Comparison of ENCODE assay signal across 15 mouse cellular contexts in the genomic region with DNA sequence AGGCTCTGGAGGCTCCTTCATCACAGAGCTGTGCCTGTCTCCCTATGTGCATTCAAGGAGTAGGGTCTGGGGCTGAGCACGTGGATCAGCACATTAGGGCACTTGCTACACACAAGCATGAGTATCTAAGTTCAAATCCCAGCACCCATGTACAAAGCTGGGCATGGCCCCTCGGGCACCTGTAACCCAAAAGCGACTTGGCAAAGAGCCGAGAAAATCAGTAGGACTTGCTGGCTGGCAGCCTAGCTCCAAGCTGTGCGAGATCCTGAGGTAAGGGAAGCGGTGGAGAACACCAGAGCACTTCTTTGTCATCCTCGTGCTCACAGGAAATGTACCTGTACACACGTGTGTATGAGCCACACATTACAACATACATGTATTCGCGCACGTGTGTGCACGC. TPM values are rescaled to one million over a fixed set of nuclear protein-coding genes. Genes with fewer than 3 reads are reported as not detected.
DNase-seq lines count a peak whose midpoint lies in the region; ATAC-seq lines count a peak whose summit lies in the region.
"Had no signal": no experiment of that assay in that cellular context is flagged by ENCODE, and none has a peak within 500 bp of the region (broad histone marks: within the 10 kb centered on the region; RNA-seq: fewer than 3 reads in every experiment).

No protein-coding gene starts in this region.

- H3K4me3 ChIP-seq in heart, embryonic 13.5 days = no peak overlapping the region
- H3K4me3 ChIP-seq in forebrain, embryonic 14.5 days (ENCODE audit: low read depth, low read length) = no peak overlapping the region
- H3K4me3 ChIP-seq in midbrain, embryonic 11.5 days (ENCODE audit: low read depth, low read length) = no peak overlapping the region
- H3K4me3 ChIP-seq: embryonic facial prominence, embryonic 15.5 days; limb, embryonic 13.5 days had no signal

- intact Hi-C loops in heart, postnatal 36 days (cut with DNase I) = no loop called here

- no peaks in the 10 kb centered on the region for H3K27me3 ChIP-seq in heart, embryonic 13.5 days (replicated peaks)
- H3K27me3 ChIP-seq in forebrain, embryonic 14.5 days (replicated peaks; ENCODE audit: control insufficient read depth, insufficient read depth, low read length) = no peaks in the 10 kb centered on the region
- no peaks in the 10 kb centered on the region for H3K27me3 ChIP-seq in midbrain, embryonic 11.5 days (ENCODE audit: control insufficient read depth, insufficient read depth, low read length)
- H3K27me3 ChIP-seq: embryonic facial prominence, embryonic 15.5 days; limb, embryonic 13.5 days had no signal

- H3K4me1 ChIP-seq in heart, embryonic 13.5 days = peaks cover 21% of the 10 kb centered on the region
- H3K4me1 ChIP-seq in forebrain, embryonic 14.5 days (ENCODE audit: control insufficient read depth, insufficient read depth, low read length) = peaks cover 46% of the 10 kb centered on the region
- peaks cover 55% of the 10 kb centered on the region for H3K4me1 ChIP-seq in midbrain, embryonic 11.5 days (ENCODE audit: control insufficient read depth, insufficient read depth, low read length)

- 86% methylated on average over 12 of the region's 12 CpGs for WGBS in heart, embryonic 13.5 days
- 56% methylated on average over 12 of the region's 12 CpGs for WGBS in forebrain, embryonic 14.5 days
- WGBS in midbrain, embryonic 11.5 days = 74% methylated on average over 12 of the region's 12 CpGs

- H3K36me3 ChIP-seq in heart, embryonic 13.5 days = peaks cover 31% of the 10 kb centered on the region
- H3K36me3 ChIP-seq in forebrain, embryonic 14.5 days (ENCODE audit: control insufficient read depth, insufficient read depth, low read length) = no peaks in the 10 kb centered on the region; the same call in 1 of the 2 replicates
- peaks cover 2% of the 10 kb centered on the region; the same call in 1 of the 2 replicates for H3K36me3 ChIP-seq in midbrain, embryonic 11.5 days (ENCODE audit: control insufficient read depth, insufficient read depth, low read length)

- ATAC-seq in heart, embryonic 13.5 days (ENCODE audit: extremely low read depth, insufficient number of reproducible peaks, low FRiP score, low TSS enrichment) = no peak
- no peak for ATAC-seq in forebrain, embryonic 14.5 days
- ATAC-seq in midbrain, embryonic 11.5 days (ENCODE audit: low FRiP score) = no peak

- H3K4me2 ChIP-seq in heart, embryonic 13.5 days = peak overlapping the region; percentile 48; the same call in 1 of the 2 replicates
- H3K4me2 ChIP-seq in forebrain, embryonic 14.5 days (ENCODE audit: low read length) = peak overlapping the region; percentile 53; the same call in 1 of the 2 replicates
- no peak overlapping the region for H3K4me2 ChIP-seq in midbrain, embryonic 11.5 days
- H3K4me2 ChIP-seq: embryonic facial prominence, embryonic 15.5 days; limb, embryonic 13.5 days; lung, embryonic 14.5 days had no signal

- no peaks in the 10 kb centered on the region for H3K9me3 ChIP-seq in heart, embryonic 13.5 days
- H3K9me3 ChIP-seq in forebrain, embryonic 14.5 days (replicated peaks; ENCODE audit: control insufficient read depth, low read length) = no peaks in the 10 kb centered on the region
- H3K9me3 ChIP-seq in midbrain, embryonic 11.5 days (ENCODE audit: control insufficient read depth, low read length) = no peaks in the 10 kb centered on the region
- H3K9me3 ChIP-seq: embryonic facial prominence, embryonic 15.5 days; limb, embryonic 13.5 days had no signal

- no peak overlapping the region for H3K27ac ChIP-seq in heart, embryonic 13.5 days (replicated peaks)
- peak overlapping the region; percentile 91 for H3K27ac ChIP-seq in forebrain, embryonic 14.5 days (ENCODE audit: low read depth, low read length)
- no peak overlapping the region for H3K27ac ChIP-seq in midbrain, embryonic 11.5 days (ENCODE audit: low read depth, low read length)
- H3K27ac ChIP-seq: embryonic facial prominence, embryonic 15.5 days; limb, embryonic 13.5 days had no signal

- DNase-seq in heart, postnatal 36 days = no peak
- DNase-seq in brain, adult 2 months (ENCODE audit: low read depth, low spot score) = peak; percentile 39
- peak; percentile 58 for DNase-seq in forebrain, embryonic 14.5 days (ENCODE audit: low spot score)
- no peak for DNase-seq in midbrain, embryonic 11.5 days (ENCODE audit: low spot score, missing footprints)
- no peak for DNase-seq in lung, postnatal 4 days
- no peak for DNase-seq in spleen, adult 18-20 months
- DNase-seq in gastrocnemius, postnatal 10 days = no peak
- DNase-seq: adrenal gland, postnatal 14 days; cerebellum, adult 18-20 months; gastrocnemius, postnatal 14 days; heart, postnatal 4 days; lung, embryonic 14.5 days had no signal

- H3K9ac ChIP-seq in heart, embryonic 13.5 days = peak overlapping the region; percentile 73
- peak overlapping the region; percentile 36; the same call in 1 of the 2 replicates for H3K9ac ChIP-seq in forebrain, embryonic 14.5 days (ENCODE audit: low read length)
- H3K9ac ChIP-seq in midbrain, embryonic 11.5 days (ENCODE audit: low read length) = peak overlapping the region; percentile 22; the same call in 1 of the 2 replicates
- H3K9ac ChIP-seq: embryonic facial prominence, embryonic 15.5 days; limb, embryonic 13.5 days; lung, embryonic 14.5 days had no signal

RNA-seq across cellular contexts. Expression of a gene that starts 7.9 kb away (rescaled TPM):
- 3.4 and 3.5 TPM in 2 replicates for polyA plus RNA-seq in heart, embryonic 13.5 days (2015; fragmentation: Nextera tagmentation; extraction: Ambion mirVana)
- total RNA-seq in heart, postnatal 36 days (2021) = 1 to 10 TPM; 4.3 to 5.5 TPM
- 6.6 and 7.8 TPM in 2 replicates for polyA plus RNA-seq in forebrain, embryonic 14.5 days (2014; fragmentation: Nextera tagmentation; extraction: Ambion mirVana)
- 6.3 and 8.3 TPM in 2 replicates for polyA plus RNA-seq in midbrain, embryonic 11.5 days (2014; fragmentation: Nextera tagmentation; extraction: Ambion mirVana)
- 1 to 10 TPM; 3.8 to 9.3 TPM for total RNA-seq in gastrocnemius, postnatal 10 days (2021)

RNA-seq across cellular contexts. Expression of a gene that starts 25.7 kb away (rescaled TPM):
- 39.7 and 43.7 TPM in 2 replicates for polyA plus RNA-seq in heart, embryonic 13.5 days (2015; fragmentation: Nextera tagmentation; extraction: Ambion mirVana)
- 10 to 100 TPM; 17.2 to 18.1 TPM for total RNA-seq in heart, postnatal 36 days (2021)
- polyA plus RNA-seq in forebrain, embryonic 14.5 days (2014; fragmentation: Nextera tagmentation; extraction: Ambion mirVana) = 36.6 and 41.8 TPM in 2 replicates
- 40.0 and 43.5 TPM in 2 replicates for polyA plus RNA-seq in midbrain, embryonic 11.5 days (2014; fragmentation: Nextera tagmentation; extraction: Ambion mirVana)
- 10 to 100 TPM; 27.2 to 31.1 TPM for total RNA-seq in gastrocnemius, postnatal 10 days (2021)

RNA-seq across cellular contexts. Expression of a gene that starts 35.7 kb away (rescaled TPM):
- polyA plus RNA-seq in heart, embryonic 13.5 days (2015; fragmentation: Nextera tagmentation; extraction: Ambion mirVana) = not detected in 2 replicates
- total RNA-seq in heart, postnatal 36 days (2021) = not detected
- 0.19 TPM in 1 of 2 replicates, not detected in the other for polyA plus RNA-seq in forebrain, embryonic 14.5 days (2014; fragmentation: Nextera tagmentation; extraction: Ambion mirVana)
- polyA plus RNA-seq in midbrain, embryonic 11.5 days (2014; fragmentation: Nextera tagmentation; extraction: Ambion mirVana) = not detected in 2 replicates
- not detected for total RNA-seq in gastrocnemius, postnatal 10 days (2021)
- total RNA-seq: adrenal gland, postnatal 14 days; gastrocnemius, postnatal 14 days; heart, postnatal 4 days had no signal

RNA-seq across cellular contexts. Expression of a gene that starts 42.2 kb away (rescaled TPM):
- polyA plus RNA-seq in heart, embryonic 13.5 days (2015; fragmentation: Nextera tagmentation; extraction: Ambion mirVana) = 273 and 299 TPM in 2 replicates
- total RNA-seq in heart, postnatal 36 days (2021) = 1 to 10 TPM; 4.0 to 4.3 TPM
- polyA plus RNA-seq in forebrain, embryonic 14.5 days (2014; fragmentation: Nextera tagmentation; extraction: Ambion mirVana) = 255 and 287 TPM in 2 replicates
- polyA plus RNA-seq in midbrain, embryonic 11.5 days (2014; fragmentation: Nextera tagmentation; extraction: Ambion mirVana) = 250 and 254 TPM in 2 replicates
- total RNA-seq in gastrocnemius, postnatal 10 days (2021) = 10 to 100 TPM; 79.1 to 88.6 TPM

Comparison
In these comparisons a context has a peak if more than half of its experiments do, and no peak if none do; other contexts are left out.
1. H3K9ac ChIP-seq: peak in every context shown above with its lines; median percentile 73 in heart, embryonic 13.5 days; 36 in forebrain, embryonic 14.5 days; 22 in midbrain, embryonic 11.5 days.
2. DNase-seq: peak in brain, adult 2 months (single experiment) and forebrain, embryonic 14.5 days (single experiment); none in heart, postnatal 36 days (0 of 2), midbrain, embryonic 11.5 days (single experiment), lung, postnatal 4 days (0 of 2), spleen, adult 18-20 months (0 of 2) and gastrocnemius, postnatal 10 days (single experiment).